Mouse (Mus musculus) hindbrain, embryonic 12.5 days (tissue): ENCODE measurements around the gene Htra1. TPM values are rescaled to one million over a fixed set of nuclear protein-coding genes. Genes with fewer than 3 reads are reported as not detected.

Experiments used
- ATAC-seq: fragments of 200-750 bp; cut with Nextera tagmentation; 2 replicates; pipeline ENCODE4 v1.8.0; 2017; ENCODE audit warnings: moderate TSS enrichment; ENCODE audit not compliant: low FRiP score
- H3K27ac ChIP-seq: fragments of 300-500 bp; sonication (generic); 2 replicates; pipeline ENCODE4 v1.5.1; 2016; ENCODE audit warnings: mild to moderate bottlenecking
- H3K27me3 ChIP-seq: fragments of 300-500 bp; sonication (generic); 2 replicates; pipeline ENCODE4 v1.6.1; 2016; ENCODE audit warnings: mild to moderate bottlenecking
- H3K36me3 ChIP-seq: fragments of 300-500 bp; sonication (generic); 2 replicates; pipeline ENCODE4 v1.6.1; 2016; ENCODE audit warnings: mild to moderate bottlenecking
- H3K4me1 ChIP-seq: fragments of 300-500 bp; sonication (generic); 2 replicates; pipeline ENCODE4 v1.6.1; 2016
- H3K4me2 ChIP-seq: fragments of 300-500 bp; sonication (generic); replicated peaks from 2 replicates; pipeline ENCODE4 v1.6.1; 2016; ENCODE audit warnings: mild to moderate bottlenecking
- H3K4me3 ChIP-seq: fragments of 300-500 bp; sonication (generic); 2 replicates; pipeline ENCODE4 v1.5.1; 2016; ENCODE audit warnings: mild to moderate bottlenecking
- H3K9ac ChIP-seq: fragments of 300-500 bp; sonication (generic); 2 replicates; pipeline ENCODE4 v1.6.1; 2016; ENCODE audit warnings: mild to moderate bottlenecking, moderate library complexity
- H3K9me3 ChIP-seq: fragments of 300-500 bp; sonication (generic); replicated peaks from 2 replicates; pipeline ENCODE4 v1.6.1; 2016; ENCODE audit warnings: mild to moderate bottlenecking
- WGBS: fragments of 180-500 bp; shearing (Covaris S2); methylation state at CpG from one replicate; pipeline ENCODE4 v1.1.7; 2016; 5-methylcytosine and 5-hydroxymethylcytosine counted together
- polyA plus RNA-seq: library from polyadenylated mRNA; unstranded; fragments of >200 nt; fragmentation: Nextera tagmentation; extraction: Ambion mirVana; gene quantifications from 2 replicates; pipeline ENCODE4 v1.2.1, GENCODE M21; 2016

Gene Htra1
- polyA plus RNA-seq, 1 experiment from 2014 or later = 19.0 TPM

DNA sequence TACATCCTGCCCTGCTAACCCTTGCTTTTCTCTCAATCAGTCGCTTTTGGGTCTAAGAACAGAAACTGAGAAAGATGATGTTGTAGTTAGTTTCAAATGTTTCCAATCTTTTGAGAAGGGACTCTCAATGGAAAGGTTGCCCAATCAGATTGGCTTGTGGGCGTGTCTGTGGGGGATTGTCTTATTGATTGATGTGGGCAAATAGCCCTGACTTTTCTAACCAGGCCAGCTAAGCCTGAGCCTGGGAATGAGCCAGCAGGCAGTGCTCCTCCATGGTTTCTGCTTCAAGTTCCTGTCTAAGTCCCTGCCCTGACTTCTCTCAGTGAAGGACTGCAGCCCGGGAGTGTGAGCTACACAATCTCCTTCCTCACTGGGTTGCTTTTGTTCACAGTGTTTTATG, 53.5 kb downstream of the Htra1 start:
- WGBS = 55% methylated on average over 3 of the region's 3 CpGs
- no peak overlapping the region for H3K27ac ChIP-seq
- no peak overlapping the region for H3K9ac ChIP-seq
- H3K27me3 ChIP-seq = no peaks in the 10 kb centered on the region
- H3K9me3 ChIP-seq = no peaks in the 10 kb centered on the region
- no peak overlapping the region for H3K4me2 ChIP-seq
- no peaks in the 10 kb centered on the region for H3K4me1 ChIP-seq
- no peaks in the 10 kb centered on the region for H3K36me3 ChIP-seq
- no peak overlapping the region for H3K4me3 ChIP-seq
- no peak for ATAC-seq

- Histone ChIP-seq H3K27ac (no peak overlapping the region), H3K9me3 (no peaks in the 10 kb centered on the region), H3K4me3 (no peak overlapping the region), H3K36me3 (no peaks in the 10 kb centered on the region), H3K27me3 (no peaks in the 10 kb centered on the region), H3K4me1 (no peaks in the 10 kb centered on the region), H3K4me2 (no peak overlapping the region), H3K9ac (no peak overlapping the region)
- WGBS = 94% methylated on average over 13 of the region's 13 CpGs
- ATAC-seq = no peak
Measured at GRCm38 (mm10) chr7:130991174-130991789, 55.4 kb downstream of the Htra1 start.

DNA sequence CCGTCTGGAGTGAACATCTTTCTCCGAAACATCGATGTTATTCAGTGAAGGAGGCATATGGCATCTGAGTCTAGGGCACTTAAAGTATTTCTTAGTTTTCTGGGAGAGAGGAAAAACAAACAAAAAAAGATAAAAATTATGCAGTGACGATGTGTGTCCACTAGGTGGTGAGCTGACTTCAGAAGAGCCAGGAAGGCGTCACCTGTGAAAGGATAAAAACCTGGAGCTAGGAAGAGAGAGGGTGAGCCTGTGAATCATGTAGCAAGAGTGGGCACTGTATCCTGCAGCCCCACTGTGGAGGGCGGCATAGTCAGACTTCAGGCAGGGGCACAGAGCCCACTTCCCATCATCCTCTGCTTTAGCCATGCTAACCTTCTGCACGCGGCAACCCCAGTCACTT, 58.0 kb downstream of the Htra1 start:
- no peaks in the 10 kb centered on the region for H3K4me1 ChIP-seq
- no peak overlapping the region for H3K4me3 ChIP-seq
- no peaks in the 10 kb centered on the region for H3K36me3 ChIP-seq
- H3K9me3 ChIP-seq = no peaks in the 10 kb centered on the region
- H3K27ac ChIP-seq = no peak overlapping the region
- H3K27me3 ChIP-seq = 0 out of 2 replicates have a peak, but pooled peaks cover 2% of the 10 kb centered on the region
- no peak overlapping the region for H3K4me2 ChIP-seq
- H3K9ac ChIP-seq = no peak overlapping the region
- 56% methylated on average over 8 of the region's 8 CpGs for WGBS
- no peak for ATAC-seq

DNA sequence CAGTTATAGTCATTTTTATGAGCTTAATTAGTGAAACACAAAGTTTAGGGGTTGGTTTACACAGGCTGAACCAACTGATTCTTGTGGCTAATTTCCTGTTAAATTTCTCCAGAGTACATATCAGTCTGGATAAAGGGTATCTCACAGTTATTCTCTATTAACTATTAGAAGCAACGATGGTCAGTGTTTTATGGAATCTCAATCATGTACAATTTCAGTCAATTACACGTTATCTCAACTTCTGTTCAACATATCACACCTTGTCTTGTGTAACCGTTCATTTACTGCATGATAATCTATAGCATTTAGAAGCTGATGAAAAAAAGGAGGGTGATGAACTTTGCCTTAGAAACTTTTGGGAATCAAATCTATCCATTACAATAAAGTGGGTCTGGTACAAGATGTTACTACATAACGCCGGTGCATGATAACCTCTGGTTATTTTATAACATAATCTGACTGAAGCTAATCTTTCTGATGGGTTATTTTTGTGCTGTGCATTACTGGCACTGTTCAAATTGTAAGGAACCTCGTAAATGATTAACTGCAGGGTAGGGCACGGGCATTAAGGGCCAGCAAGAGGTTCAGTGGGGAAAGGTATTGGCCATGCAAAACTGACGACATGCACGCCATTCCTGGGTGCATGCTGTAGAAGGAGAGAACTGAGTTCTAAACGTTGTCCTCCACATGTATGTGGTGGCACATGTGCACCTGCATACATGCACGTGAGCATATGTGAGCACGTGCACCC, 66.2 kb downstream of the Htra1 start:
- H3K27ac ChIP-seq = no peak overlapping the region
- no peaks in the 10 kb centered on the region for H3K4me1 ChIP-seq
- H3K27me3 ChIP-seq = no peaks in the 10 kb centered on the region
- 88% methylated on average over 12 of the region's 12 CpGs for WGBS
- no peak overlapping the region for H3K9ac ChIP-seq
- H3K4me3 ChIP-seq = no peak overlapping the region
- peaks cover 12% of the 10 kb centered on the region; the same call in 1 of the 2 replicates for H3K9me3 ChIP-seq
- H3K4me2 ChIP-seq = no peak overlapping the region
- H3K36me3 ChIP-seq = no peaks in the 10 kb centered on the region
- ATAC-seq = no peak

DNA sequence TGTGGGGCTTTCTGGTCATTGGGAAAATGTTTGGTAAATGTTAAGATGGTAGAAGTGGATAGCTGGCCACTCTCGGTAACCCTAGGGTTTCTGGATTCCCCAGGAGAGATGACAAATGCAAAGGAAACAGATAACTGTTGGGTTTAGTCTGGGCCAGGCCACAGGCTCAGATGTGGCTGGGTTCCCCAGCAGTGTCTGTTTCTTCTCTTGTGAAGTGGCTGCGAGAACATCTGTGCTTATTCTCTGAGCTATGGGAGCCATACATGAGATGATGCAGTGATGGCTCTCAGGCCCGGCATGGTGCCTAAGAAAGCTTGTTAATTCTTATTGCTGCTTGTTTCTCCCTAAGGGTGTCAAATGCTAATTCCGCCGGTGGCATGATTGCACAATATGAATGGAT, 68.2 kb downstream of the Htra1 start:
- Histone ChIP-seq H3K36me3 (no peaks in the 10 kb centered on the region), H3K4me3 (no peak overlapping the region), H3K4me1 (no peaks in the 10 kb centered on the region), H3K9ac (no peak overlapping the region), H3K4me2 (no peak overlapping the region), H3K27me3 (no peaks in the 10 kb centered on the region), H3K27ac (no peak overlapping the region), H3K9me3 (peaks cover 12% of the 10 kb centered on the region; the same call in 1 of the 2 replicates)
- no peak for ATAC-seq
- WGBS = 87% methylated on average over 5 of the region's 5 CpGs

DNA sequence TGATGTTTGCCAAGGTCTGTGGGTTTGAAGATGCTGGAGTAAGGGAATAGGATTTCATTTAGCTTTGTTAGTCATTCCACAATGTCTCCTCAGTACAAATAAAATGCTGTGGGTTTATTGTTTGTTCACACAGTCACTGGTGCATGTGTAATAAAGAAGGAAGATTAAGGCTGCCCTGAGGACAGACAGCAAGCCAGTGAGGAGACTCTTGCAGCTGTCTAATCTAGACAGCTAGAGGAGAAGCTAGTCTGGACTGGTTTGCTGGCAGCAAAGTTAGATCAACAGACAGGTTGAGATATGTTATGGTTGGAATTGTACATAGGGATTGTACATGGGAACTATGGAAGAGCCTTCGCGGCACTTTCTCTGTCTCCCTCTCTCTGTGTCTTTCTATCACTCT, 71.3 kb downstream of the Htra1 start:
- no peak for ATAC-seq
- Histone ChIP-seq H3K36me3 (no peaks in the 10 kb centered on the region), H3K9ac (no peak overlapping the region), H3K4me1 (no peaks in the 10 kb centered on the region), H3K27me3 (no peaks in the 10 kb centered on the region), H3K4me2 (no peak overlapping the region), H3K9me3 (peaks cover 12% of the 10 kb centered on the region; the same call in 1 of the 2 replicates), H3K4me3 (no peak overlapping the region), H3K27ac (no peak overlapping the region)
- WGBS = 100% methylated on average over 2 of the region's 2 CpGs

GRCm38 (mm10) chr7:131009178-131009577, 73.3 kb downstream of the Htra1 start:
- WGBS = 88% methylated on average over 5 of the region's 5 CpGs
- Histone ChIP-seq H3K27me3 (no peaks in the 10 kb centered on the region), H3K4me3 (no peak overlapping the region), H3K36me3 (no peaks in the 10 kb centered on the region), H3K9me3 (peaks cover 12% of the 10 kb centered on the region; the same call in 1 of the 2 replicates), H3K9ac (no peak overlapping the region), H3K4me1 (no peaks in the 10 kb centered on the region), H3K4me2 (no peak overlapping the region), H3K27ac (no peak overlapping the region)
- ATAC-seq = no peak

DNA sequence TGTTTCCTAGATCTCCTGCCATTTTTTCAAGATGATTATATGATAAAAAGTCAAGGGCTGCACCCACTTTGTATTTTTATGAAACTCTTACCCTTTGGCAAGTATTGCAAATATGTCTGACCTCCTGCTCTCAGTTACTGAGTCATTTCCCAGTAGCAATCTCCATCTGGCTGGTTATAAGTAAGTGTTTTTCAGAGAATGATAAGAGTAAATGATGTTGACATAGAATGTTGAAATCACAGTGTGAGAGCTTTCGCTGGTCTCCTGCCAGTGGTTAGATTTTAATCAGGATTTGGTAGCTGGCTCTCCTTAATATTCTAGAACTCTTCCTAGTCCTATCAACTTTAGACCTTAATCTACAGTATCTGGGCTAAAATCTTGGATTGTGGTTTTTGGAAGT, 76.0 kb downstream of the Htra1 start:
- H3K4me1 ChIP-seq = no peaks in the 10 kb centered on the region
- no peak for ATAC-seq
- no peak overlapping the region for H3K4me3 ChIP-seq
- peaks cover 3% of the 10 kb centered on the region; the same call in 1 of the 2 replicates for H3K9me3 ChIP-seq
- no peak overlapping the region for H3K27ac ChIP-seq
- H3K36me3 ChIP-seq = no peaks in the 10 kb centered on the region
- H3K27me3 ChIP-seq = no peaks in the 10 kb centered on the region
- no peak overlapping the region for H3K4me2 ChIP-seq
- H3K9ac ChIP-seq = no peak overlapping the region
- WGBS = 77% methylated on average over 1 of the region's 1 CpGs

- H3K27ac ChIP-seq = no peak overlapping the region
- WGBS = 85% methylated on average over 2 of the region's 2 CpGs
- no peak overlapping the region for H3K4me3 ChIP-seq
- H3K9ac ChIP-seq = no peak overlapping the region
- no peaks in the 10 kb centered on the region; the same call in 1 of the 2 replicates for H3K27me3 ChIP-seq
- peaks cover 6% of the 10 kb centered on the region; the same call in 1 of the 2 replicates for H3K9me3 ChIP-seq
- H3K36me3 ChIP-seq = no peaks in the 10 kb centered on the region
- no peaks in the 10 kb centered on the region for H3K4me1 ChIP-seq
- no peak overlapping the region for H3K4me2 ChIP-seq
- ATAC-seq = no peak
Measured at GRCm38 (mm10) chr7:131019181-131019580, 83.3 kb downstream of the Htra1 start.

DNA sequence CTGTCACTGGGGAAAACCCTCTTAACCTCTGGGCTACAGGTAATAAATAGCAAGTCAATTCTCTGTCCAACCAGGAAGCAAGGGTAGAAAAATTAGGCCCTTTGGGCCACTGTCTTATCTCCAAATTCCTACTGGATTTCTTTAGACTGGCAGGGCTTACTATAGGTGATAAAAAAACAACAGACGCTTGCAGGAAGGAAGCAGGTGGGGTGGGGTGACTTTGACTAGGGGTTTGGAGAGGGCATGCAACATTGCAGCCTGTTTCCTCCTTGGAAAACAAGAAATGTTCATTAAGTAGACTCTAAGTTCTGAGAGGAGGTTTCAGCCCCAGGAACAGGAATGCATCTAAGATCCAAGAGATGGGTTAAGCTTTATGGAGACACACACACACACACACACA, 88.9 kb downstream of the Htra1 start:
- Histone ChIP-seq H3K4me3 (no peak overlapping the region), H3K4me2 (no peak overlapping the region), H3K27me3 (no peaks in the 10 kb centered on the region; the same call in 1 of the 2 replicates), H3K4me1 (no peaks in the 10 kb centered on the region), H3K9me3 (no peaks in the 10 kb centered on the region), H3K36me3 (no peaks in the 10 kb centered on the region), H3K27ac (no peak overlapping the region), H3K9ac (no peak overlapping the region)
- 95% methylated on average over 1 of the region's 1 CpGs for WGBS
- ATAC-seq = no peak

- Histone ChIP-seq H3K9me3 (no peaks in the 10 kb centered on the region), H3K4me1 (no peaks in the 10 kb centered on the region), H3K9ac (no peak overlapping the region), H3K36me3 (no peaks in the 10 kb centered on the region), H3K27ac (no peak overlapping the region), H3K4me3 (no peak overlapping the region), H3K27me3 (no peaks in the 10 kb centered on the region; the same call in 1 of the 2 replicates), H3K4me2 (no peak overlapping the region)
- ATAC-seq = no peak
- WGBS = 56% methylated on average over 1 of the region's 1 CpGs
Measured at GRCm38 (mm10) chr7:131027557-131027956, 91.6 kb downstream of the Htra1 start.

- Histone ChIP-seq H3K27ac (no peak within 1 kb of the TSS), H3K9me3 (no peaks in the 10 kb centered on the region), H3K4me1 (no peaks in the 10 kb centered on the region), H3K4me3 (no peak within 1 kb of the TSS), H3K27me3 (no peaks in the 10 kb centered on the region), H3K4me2 (no peak within 1 kb of the TSS), H3K36me3 (no peaks in the 10 kb centered on the region), H3K9ac (no peak within 1 kb of the TSS)
- WGBS = 84% methylated on average over 5 of the region's 5 CpGs
- no peak for ATAC-seq
Measured at GRCm38 (mm10) chr7:131031755-131032154, 95.8 kb downstream of the Htra1 start, which contains the start of gene Dmbt1. TSS of gene Dmbt1 (plus strand) at chr7:131032053.
